Mouse (Mus musculus) adrenal gland, postnatal 14 days (tissue): ENCODE measurements at regions not wholly inside any gene's neighbourhood (a gene's known extent, or its start where the extent isn't known, plus 50 kb on each side); places are given as distances from the start of the nearest gene placed in this dataset.
"Not testable (repeated sequence)": the region's sequence is repeated elsewhere in the genome, so short reads cannot be mapped to it uniquely, and the experiment has no call there.

Experiments used
- DNase-seq: peaks from one replicate; pipeline ENCODE4 v3.0.0; 2021; ENCODE audit warnings: mixed read lengths

DNA sequence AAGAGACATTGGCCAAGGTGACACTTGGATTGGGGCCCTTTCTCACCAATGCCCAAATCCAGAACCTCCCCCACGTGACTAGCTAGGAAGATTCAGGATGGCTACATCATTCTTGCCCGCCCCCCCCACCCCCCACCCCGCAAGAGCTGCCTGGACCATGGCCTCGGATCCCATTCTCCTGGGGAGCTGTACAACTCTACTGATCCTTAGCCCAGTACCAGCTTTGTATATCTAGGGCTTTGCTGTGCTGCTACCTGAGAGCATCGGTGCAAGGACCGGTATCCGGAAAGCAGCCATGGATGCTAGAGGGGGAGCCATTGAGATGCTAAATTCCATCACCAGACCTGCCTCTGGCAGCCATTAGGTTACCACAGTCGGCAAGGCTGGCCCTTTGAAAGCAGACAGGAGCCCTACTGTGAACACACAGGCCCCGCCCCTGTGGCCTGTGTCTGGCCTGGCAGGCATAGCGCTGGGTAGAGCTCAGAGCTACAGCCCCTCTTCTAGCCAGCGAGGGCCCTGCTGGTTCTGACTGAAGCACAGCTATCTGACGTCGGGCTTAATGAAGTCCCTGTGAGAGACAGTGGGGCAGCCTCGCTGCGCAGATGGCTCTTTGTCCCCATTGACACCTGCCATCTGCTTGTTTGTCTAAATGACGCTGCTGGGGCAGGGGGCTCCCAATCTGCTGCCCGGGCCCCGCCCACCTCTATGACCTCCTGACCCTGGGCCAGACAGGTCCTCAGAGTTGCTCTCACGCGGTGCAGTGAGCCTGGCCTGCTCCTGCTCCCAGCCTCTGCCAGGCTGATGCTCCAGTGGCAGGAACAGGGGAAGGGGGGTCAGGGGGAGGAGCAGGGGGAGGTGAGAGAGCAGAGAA lies 128.9 kb downstream of the Dll1 start:
- DNase-seq, result no peak

DNA sequence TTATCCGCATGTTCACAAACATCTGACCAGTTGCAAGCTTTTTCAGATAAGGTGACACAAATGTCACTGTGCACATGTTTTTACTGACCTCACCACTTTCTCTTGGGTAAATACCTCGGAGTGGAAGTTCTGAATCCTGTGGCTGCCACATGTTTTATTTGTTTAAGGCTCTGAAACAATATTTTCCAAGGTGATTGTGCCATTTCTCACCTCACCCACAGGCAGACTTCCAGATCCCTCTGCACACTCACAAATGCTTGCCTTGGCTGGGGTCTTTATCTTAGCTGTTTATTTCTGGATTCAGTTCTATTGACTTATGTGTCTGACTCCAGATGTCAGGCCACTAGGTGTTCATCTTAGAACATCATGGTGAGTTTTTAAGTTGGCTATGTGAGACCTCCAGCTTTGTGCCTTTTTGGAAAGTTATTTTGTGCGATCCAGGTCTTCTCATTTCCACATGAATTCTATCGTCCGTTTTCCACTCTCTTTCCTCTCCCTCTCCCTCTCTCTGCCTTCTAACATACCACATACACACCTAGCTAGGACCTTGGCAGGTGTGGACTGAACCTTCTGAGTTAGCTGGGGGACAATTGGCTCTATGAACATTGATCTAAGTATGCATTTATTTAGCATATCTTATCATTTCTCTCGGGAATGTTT lies 133.6 kb downstream of the Dll1 start:
- no peak for DNase-seq

DNA sequence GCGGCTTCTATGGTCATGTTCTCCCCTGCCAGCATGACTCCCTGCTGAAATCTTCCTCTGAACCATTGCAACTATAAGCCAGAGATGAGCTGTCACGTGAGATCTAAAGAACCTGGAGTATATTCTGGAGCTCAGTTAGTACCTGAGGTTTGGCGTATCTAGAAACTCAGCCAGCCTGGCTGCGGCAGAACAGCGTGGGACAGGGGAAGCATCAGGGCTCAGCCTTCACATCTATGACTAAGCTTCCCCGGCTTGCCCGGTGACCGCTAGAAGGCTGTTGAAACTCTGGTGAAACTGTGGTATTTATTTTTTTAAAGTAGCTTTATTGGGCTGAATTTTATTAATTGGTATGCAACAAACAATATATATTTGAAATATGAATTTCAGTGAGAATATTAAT lies 134.3 kb downstream of the Dll1 start:
- DNase-seq, result peak; percentile 31

DNA sequence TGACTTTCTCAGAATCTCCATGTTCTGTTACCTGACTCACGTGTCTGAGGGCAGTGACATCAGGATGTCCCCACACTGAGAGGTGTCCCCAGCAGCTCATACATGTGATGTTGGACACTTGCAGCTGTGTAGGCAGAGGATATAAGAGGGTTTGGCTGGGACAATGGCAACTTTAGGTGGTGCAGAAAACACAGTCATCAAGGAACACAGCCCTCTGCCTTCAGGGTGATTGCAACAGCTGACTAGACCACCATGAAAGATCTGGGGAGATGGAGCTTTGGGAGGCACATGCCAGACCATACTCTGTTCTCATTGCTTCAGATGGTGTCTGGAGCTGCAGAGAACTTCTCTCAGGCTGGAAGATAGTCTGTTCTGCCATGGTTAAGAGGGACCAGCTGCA lies 135.2 kb downstream of the Dll1 start:
- no peak for DNase-seq

DNA sequence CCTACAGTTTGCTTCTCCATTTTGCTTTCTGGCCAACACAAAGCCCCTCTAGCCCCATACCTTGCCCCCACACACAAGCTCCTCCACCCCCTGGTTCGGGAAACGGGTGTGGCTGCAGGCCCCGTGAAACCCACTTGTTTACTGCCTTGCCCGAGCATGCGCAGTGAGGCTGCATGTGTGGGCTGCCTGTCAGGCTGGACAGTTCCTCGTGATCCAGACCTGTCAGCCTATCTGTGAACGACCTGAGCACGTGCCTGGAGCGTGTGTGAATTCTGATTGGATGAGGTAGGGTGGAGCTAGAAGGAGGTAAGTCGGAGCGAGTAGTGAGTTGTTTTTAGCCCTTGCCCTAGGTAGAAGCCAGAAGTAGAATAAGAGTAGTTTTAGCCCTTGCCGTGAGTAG lies 136.0 kb downstream of the Dll1 start:
- DNase-seq, result not testable (repeated sequence)

DNA sequence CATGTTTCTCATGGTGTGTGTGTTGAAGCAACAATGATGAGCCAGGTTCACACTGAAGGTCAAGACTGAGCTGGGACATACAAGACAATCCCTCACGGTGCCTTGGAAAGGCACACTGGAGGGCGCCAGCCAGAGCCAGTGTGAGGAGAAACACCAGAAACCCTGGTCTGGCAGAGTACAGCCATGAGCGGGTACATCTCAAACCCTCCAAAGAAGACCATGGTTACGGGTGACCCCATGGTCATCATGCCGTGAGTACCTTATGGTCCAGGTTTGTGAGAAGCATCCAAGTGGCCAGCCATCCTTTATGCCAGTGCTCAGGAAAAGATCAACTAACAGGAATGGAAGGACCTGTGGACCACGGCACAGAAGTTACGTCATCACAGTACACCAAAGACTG lies 136.7 kb downstream of the Dll1 start:
- DNase-seq, result no peak

DNA sequence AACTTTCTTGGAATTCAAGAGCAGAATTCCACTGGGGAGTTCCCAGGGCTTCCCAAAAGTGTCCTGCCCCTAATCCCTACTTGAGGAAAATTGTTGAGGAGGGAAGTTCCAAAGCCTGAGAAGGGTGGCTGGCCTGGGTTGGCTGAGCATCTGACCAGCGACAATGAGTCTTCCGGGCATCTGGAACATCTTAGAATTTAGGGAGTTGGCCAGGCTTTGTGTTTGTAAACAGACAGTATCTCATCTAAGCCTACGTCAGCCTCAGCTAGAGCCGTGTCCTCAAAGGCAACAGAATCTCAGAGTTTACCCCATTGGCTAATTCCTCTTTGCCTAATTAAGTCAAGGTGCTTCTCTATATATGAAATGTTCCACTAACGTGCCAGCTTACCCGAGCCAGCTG lies 141.6 kb downstream of the Dll1 start:
- DNase-seq, result no peak

DNA sequence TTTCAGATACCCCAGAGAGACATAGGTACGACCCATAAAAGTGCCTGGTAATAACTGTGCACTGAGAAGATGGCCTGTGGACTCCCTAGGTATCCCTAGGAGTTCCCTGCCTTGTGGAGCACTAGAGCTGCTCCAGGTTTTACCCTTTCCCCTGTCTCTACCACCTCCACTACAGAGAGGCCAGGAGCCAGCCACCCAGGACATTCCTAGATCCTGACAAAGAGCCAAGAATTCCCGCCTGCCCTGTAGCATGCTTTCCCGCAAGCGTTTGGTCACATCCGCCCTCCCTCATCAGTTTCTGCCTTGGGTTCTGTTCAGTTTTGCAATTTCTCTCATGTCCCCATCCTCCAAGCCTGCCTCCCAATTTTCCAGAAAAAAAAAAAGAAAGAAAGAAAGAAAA lies 145.5 kb downstream of the Dll1 start:
- DNase-seq, result no peak

DNA sequence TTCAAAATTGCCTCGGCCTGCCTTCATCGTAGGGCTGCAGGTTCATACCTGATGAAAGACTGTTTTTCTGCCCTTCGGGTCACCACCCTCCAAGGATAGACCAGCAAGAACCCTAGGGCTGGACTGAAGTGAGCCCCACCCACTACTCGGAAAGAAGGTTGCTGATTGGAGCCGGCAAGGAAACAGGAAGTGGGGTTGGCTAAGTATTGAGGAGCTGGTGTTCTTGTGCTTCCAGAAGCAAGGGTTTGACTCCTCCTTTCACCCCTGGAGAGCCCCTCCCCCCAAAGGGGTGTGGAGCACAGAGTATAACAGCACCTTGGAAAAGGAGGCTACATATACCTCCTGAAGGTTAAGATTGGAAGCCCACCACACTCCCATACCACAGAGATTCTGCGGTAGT lies 147.5 kb downstream of the Dll1 start:
- DNase-seq, result no peak

DNA sequence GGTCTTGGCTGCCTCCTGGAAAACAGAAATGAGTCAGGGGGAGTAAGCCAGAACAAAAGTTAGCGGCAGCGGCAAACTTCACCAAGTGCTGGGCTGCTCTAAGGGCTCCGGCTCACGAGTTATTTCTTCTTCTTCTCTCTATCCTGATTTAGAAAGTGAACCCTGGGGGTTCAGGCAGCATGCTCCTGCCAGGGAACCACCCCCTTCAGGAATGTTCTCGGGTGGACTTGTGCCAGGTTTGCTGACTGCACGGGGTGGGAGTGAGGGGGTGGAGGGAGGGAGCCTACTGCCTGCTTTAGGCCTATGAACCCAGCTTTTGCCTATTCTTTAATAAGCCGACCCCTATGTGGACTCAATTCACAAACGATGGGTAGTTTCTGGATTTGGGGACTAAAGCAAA lies 148.6 kb downstream of the Dll1 start:
- no peak for DNase-seq

DNA sequence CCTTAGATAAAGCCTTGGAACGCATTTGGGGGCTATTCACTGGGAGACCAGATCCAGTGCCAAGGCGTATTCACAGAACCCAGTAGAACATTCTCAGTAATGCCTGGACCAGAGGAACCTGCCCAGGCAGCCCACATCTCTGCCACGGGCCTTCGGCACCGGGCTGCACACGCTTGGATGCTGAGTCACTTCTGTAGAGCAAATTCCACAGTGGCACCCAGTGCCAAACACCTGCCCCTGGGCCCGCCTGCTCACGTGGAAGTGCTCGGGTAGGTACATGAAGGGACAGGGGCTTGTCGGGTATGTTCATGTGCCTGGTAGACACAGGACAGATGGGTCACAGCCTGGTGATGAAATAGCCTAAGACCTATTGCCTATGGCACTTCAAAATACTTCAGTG lies 152.8 kb downstream of the Dll1 start:
- DNase-seq, result no peak

DNA sequence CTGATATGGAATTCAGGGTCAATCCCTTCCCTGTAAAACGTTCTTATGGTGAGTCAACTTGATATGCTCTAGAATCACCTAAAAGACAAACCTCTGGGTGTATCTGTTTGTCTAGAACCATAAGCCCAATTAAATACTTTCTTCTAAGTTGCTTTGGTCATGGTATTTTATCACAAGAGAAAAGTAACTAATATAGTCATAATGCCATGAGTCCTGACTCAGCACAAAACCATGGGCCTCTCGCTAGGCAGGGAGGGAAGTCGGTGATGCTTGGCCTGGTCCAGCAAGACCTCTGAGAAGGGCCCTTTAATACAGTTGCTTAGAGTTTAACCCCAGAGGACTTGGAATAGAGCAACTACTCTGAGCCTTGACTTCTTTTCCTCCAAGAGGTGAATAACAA lies 153.7 kb downstream of the Dll1 start:
- DNase-seq, result no peak

DNA sequence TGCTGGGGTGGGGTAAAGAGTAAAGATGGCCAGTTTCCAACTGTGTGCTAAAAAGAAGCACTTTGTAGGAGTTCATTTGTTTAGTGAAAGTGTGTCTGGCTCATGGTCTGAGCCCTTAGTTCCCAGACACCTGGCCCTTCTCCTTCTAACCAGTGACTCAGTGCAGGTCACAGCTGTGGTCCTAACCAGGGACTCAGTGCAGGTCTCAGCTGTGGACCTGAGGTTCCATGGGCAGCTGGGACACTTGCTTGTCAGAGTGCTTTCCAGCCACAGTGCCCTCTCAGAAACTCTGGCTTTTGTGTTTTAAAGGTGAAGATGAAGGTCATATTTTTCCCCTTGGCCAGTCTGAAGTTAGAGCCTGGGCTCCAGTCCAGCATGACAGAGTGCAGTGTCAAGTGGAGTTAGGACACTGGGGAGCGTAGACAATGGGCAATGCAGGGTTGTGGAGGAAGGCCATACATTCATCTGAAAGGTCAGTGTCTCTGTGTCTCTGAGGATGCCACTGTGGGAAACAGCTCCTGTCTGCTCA lies 162.5 kb downstream of the Dll1 start:
- DNase-seq, result peak; percentile 35

DNA sequence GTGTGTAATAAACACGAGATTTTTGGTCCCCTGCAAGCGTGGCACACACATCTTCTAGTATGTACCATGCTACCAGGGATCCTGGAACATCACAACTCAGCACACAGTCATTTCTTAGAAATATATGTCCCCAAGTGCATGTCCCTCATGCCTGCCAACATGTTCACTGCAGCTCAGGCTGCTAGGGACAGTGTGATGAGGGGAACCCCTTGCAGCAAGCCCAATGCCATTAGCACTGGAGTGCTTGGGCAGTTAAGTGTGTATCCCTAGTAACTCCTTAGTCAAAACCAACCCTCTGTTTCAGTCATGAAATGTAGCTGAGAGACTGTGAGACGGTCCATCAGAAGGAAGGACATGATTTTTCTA lies 167.5 kb upstream of the Gm3448 start:
- DNase-seq, result no peak

DNA sequence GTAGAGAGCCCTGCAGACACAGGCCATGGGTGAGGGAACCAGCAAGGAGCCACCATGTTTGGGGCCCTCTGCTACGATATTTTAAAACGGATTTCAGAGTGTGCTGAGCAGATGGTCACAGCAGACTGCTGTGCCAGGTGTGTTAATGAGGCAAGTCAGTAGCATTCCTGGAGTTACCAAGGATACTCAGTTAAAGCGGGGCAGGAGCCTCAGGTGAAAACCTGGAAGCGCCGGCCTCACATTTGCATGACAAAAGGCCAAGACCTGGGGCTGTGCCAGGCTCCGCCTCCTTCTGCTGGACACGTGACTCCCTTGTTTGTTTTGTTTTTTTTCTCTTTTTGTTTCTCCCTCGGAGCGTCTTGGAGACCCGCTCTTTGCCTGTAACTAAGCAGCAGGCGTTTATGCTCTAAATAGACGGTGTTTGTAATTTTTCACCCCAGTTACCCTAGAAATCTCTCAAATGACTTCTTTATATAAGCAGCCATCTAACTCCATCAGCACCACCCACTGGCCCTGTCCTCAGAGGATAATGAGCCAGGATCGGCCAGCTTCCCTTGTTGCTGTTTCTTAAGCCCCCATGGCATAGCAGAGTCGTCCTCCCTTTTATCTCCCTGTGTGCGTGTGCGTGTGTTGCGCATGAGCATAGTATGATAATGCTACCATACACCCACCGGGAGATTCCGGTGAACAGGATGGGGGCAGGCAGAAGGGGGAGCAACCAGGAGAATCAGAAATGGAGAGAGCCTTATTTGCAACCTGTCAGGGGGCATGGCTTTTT lies 166.9 kb upstream of the Gm3448 start:
- peak; percentile 70 for DNase-seq

DNA sequence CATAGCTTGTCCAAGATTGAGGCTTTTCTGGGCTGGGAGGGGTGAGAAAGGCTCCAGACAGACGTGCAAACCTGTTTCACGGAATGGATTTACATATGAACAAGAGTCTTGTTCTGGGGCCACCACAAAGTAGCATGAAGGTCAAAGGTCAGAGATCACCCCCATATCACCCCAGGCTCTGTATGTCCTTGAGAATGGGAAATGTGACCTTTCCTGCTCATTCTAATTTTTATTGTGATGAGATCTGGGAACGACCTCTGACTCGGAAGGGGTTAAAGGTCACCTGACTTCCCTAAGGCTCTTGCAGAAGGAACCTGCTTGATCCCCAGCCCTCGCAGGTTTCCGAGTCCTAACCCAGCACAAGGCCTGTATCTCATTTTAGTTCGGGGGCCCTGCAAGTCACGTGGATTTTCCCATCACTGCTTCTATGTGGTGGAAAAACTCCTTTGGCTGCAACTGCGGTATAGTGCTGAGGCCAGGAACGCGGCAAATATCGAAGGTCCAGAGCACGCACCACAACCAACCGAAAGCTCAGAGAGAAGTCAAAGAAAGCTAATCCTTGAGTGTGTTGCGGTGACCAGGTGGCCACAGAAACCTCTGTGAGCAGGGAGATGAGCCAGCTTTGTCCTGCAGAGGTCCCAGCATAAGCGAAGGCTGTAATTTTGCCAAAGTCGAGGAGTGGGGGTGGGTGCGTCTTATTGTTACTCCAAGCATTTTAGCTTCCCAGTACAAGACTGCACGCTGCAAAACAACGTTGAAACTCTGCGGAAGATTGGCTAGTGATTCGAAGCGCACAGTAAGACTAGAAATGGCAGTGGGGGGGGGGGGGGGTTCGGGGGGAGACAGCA lies 166.1 kb upstream of the Gm3448 start:
- no peak for DNase-seq

DNA sequence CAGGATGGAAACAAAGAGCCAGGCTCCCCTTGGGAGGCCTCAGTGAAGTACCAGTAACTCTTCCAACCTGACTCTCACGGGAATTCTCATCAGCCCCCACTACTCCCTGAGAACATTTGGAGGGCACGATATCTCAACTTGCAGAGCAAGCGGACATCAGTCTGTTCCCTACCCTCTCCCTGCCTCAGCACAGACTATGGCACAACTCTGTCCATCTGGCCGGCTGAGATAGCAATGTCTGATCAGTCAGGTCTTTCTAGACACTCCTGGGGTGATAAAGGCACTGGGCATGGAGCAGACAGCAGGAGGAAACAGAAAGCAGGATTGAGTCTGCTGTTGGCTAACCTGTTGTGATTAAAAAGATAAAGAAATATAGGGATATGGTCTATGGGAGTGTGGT lies 164.5 kb upstream of the Gm3448 start:
- DNase-seq, result no peak

DNA sequence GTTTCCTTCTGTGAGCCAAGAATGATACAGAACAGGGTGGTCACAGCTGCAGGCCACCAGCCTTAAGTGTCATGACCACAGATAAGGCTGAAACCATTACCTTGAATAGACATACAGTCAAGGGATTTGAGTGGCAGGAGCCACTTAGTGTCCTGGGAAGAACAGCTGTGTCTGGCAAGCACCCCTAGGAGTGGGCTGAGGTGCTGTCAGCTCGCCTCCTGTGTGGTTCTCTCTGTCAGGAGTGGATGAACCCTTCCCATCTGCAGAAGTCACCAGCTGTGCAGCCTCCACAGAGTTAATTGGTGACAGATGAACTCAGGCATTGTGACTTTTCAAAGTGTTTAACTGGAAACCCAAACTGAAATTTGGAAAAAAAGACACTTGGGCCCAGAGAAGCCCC lies 163.2 kb upstream of the Gm3448 start:
- DNase-seq, result no peak

DNA sequence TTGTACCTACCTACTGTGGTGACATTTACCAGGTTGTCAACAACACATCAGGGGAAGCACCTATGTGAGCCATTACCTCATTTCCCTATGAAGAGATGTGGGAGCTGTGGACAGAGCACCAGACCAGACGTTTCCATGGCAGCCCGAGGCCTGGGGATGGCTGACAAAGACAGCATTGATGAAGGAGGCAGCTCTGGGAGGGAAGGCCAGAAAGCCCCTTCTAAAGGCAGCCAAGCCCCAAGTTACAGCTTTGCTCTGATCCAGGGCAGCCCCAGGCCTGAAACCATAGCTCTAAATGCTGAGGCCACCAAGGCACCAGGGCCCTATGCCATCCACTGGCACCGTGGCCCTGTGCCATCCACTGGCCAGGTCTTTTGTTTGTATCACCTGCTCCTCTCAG lies 157.9 kb upstream of the Gm3448 start:
- DNase-seq, result no peak

DNA sequence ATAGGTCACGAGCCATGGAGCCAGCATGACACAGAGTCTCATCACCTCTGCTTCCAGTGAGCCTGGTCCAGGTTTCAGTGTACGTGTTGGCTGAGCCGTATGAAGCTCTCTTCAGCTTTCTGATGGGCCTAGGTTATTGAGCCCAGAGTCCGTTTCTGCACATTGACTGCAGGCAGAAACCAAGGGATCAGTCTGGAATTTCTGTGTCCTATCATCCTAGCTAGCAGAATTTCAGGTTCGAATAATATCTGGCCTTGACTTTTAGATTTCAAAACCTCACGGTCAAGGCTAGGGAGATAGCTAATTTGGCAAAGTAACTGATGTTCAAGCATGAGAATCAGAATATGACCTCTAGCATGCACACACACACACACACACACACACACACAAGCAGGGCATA lies 156.0 kb upstream of the Gm3448 start:
- no peak for DNase-seq

DNA sequence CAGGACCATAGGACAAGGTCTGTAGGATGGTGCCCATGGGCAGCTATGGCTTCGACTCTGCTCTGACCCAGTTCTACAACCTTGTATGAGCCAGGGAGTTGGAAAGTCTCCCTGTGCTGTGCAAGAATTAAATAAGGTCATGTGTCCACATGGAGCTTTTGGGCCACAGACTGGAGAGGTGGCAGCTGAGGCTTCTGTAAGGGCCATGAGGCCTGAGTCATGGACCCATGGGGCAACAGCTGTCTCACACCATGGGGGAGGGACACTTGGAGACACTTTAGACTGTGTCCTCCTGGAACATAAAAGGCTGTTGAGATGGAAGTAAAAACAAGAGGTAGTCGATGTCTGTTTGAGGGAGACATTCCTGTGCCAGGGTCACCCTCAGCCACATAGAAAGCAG lies 154.5 kb upstream of the Gm3448 start:
- DNase-seq, result peak; percentile 57

DNA sequence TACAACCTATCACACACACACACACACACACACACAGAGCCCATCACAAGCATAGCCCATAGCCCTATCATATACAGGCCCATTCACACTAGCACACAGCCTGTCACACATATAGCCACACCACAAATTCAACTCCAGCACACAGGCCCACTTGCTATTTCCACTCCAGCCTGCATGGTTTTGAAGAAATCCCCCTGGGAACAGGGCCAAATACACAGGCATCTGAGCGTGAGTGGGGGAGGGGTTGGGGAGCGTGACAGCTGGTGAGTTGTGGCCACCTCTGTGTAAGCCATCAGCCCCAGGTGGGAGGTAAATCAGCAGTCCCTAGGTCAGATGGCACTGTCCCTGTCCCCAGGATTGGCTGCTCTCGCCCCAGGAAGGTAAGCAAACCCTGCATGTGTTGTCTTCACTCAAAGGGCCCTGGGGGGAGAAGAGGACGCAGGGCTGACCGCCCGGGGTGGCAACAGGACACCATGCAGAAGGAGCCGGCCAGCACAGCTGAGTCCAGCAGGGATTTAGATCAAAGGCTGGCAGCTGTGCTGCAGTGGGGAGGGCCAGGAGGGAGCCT lies 153.6 kb upstream of the Gm3448 start:
- peak; percentile 28 for DNase-seq
